Mouse (Mus musculus) left cerebral cortex, postnatal 14 days (tissue): Measurements from ENCODE around the gene Atox1. TPM values are rescaled to one million over a fixed set of nuclear protein-coding genes. Genes with fewer than 3 reads are reported as not detected.
"Not testable (repeated sequence)": the region's sequence is repeated elsewhere in the genome, so short reads cannot be mapped to it uniquely, and the experiment has no call there.

ENCODE experiments used
- DNase-seq, 2 experiments: peaks; one replicate each; pipeline ENCODE4 v3.0.0; 2021 to 2022; ENCODE audit warnings: low spot score in 2 of 2, mixed read lengths in 1 of 2
- intact Hi-C: fragments of 180-260 bp; cut with DNase I; formaldehyde crosslinking; loops from one replicate; pipeline ENCODE4 v1.15.1; 2025
- total RNA-seq, 2 experiments: library from RNA; stranded (reverse); gene quantifications; 2 replicates each; pipeline ENCODE4 v1.2.3; 2021

Gene Atox1
- total RNA-seq, 2 experiments from 2014 or later: 123 to 140 TPM

DNA sequence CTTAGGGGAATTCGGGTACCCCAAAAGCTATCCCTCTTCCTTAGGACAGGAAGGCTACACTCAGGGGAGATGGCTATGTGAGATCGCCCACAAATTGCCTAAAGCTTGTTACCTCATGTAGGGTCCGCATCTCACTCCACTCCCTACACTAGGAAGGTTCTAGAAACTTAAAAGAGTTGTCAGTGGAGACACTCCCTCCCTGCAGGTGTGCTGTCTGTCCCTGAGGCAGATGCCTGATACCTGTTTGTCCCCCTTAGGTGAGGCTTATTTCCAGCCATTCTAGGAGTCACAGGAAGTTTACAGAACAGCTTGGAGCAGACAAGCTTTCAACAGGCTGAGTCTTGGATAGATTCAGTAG is 42.4 kb downstream of the Atox1 start:
- DNase-seq: no peak
- intact Hi-C loops: no loop called here

- intact Hi-C loops: no loop called here
- peak in 1 of 2 experiments; percentile 39 for DNase-seq
Measured at GRCm38 (mm10) chr11:55417898-55418703, 42.9 kb downstream of the Atox1 start.

DNA sequence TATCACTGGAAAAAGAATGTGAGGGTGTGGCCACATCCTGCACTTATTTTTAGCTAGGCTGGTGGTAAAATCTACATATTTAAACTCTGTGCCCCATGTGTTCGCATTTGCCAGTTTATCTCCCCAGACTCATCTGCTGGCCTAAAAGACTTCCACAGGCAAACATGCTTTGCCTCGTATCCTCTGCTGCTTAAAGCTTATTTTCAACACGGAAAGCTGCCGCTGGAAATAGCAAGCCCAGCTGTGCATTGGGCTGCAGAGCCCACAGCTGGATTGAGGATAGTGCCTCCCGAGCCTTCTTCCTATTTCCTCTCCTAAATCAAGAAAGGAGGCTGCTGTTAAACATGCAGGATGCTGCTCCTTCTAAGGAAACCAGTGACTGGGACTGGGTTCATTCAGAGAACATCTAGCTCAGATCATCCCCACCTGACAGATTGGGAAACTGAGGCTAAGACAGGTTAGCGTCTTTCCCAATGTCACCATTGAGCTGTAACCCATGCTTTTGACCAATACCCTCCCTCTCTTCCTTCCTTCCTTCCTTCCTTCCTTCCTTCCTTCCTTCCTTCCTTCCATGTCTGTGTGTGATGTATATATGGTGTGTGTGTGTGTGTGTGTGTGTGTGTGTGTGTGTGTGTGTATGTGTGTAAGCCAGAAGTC is 44.3 kb downstream of the Atox1 start:
- intact Hi-C loops: no loop called here
- DNase-seq: no peak

- intact Hi-C loops, DNase-seq: not testable (repeated sequence)
Measured at GRCm38 (mm10) chr11:55415731-55416130, 45.3 kb downstream of the Atox1 start.

- no peak for DNase-seq
- intact Hi-C loops: no loop called here
Measured at GRCm38 (mm10) chr11:55415036-55415704, 45.9 kb downstream of the Atox1 start.

DNA sequence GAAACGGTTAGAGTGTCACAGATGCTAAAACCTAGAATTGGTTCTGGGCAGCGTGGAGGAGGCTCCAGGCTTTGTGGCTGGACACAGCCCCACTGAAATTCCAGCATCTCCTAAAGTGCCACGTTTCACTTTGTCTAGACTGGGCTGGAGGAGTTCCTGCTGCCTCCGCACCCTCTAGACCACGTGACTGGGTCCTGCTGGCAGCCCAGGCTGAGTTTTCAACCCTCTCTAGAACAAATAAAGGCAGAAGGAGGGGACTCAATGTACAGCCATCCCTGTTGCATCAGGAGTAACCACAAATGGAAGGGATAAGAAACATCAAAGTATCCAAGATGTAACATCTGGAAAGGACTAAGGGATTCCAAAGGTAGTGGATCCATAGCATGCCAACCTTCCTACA is 46.7 kb downstream of the Atox1 start:
- intact Hi-C loops: no loop called here
- no peak for DNase-seq

- intact Hi-C loops: no loop called here
- DNase-seq: no peak
Measured at GRCm38 (mm10) chr11:55413416-55413796, 47.6 kb downstream of the Atox1 start.

DNA sequence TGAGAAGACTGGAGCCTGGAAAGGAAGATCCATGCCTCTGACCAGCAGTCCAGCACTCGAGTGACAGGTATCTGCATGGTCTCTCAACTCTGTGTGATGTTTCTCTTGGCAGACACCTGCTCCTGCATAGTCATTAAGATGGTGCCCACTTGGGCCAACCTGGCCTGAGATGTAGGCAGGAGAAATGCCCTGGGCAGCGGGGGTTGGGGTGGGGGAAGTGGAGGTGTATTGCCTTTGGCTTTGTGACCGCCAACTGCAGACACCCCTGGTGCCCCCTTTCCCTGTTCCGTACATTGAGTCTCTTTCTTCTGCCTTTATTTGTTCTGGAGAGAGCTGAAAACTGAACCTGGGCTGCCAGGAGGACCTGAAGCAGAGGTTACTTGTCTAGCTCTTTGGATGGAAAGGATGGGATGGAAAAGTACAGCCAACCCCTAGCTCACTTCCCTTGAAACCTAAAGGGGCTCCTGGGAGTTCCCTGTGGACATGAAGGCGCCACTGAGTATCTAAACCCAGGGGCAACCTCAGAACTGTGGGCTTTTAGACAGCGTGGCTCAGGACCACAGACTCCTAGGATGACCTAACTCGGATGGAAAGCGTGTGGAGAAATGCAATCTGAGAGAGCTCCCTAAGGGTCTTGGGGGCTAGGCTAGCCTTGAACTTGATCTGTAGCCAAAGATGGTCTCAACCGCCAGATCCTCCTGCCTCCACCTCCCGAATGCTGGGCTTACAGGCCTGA is 48.2 kb downstream of the Atox1 start:
- DNase-seq: no peak
- intact Hi-C loops: no loop called here

DNA sequence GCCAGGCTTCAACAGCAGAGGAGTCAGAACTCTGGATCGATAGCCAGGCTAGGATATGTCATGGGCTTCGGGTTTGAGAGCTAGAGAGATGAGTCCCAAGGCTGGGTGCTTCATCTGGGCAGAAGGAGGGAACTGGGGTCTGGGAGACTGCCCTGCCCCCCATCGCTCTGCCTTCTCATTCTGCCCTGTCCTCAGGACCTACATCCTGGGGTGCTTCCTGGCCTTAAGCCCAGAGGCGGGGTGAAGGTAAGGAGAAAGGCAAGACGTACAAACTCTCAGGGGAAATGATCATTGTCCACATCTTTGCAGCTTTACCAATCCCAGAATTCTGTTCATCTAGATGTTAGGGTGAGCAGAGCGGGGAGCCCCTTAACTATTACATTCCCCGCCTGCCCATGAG is 49.0 kb downstream of the Atox1 start:
- intact Hi-C loops: no loop called here
- DNase-seq: no peak

DNA sequence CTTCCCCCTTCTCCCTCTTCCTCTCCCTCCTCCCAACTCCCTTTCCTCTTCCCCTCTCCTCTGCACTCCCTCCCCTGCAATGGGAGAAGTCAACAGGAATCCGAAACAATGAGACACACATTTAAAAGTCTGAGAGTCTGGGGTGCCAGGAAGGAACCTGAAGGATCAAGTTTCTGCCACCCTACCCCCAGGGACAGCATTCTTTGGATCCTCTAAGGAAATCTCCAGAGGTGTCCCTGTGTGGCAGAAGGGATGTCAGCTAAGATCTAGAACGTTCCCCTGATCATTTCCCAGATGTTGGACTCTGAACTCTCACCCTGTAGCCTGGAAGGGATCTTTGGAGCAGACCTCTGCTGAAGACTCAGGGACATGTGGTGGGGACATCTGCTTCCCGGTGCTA is 50.5 kb downstream of the Atox1 start:
- no peak for DNase-seq
- intact Hi-C loops: no loop called here

DNA sequence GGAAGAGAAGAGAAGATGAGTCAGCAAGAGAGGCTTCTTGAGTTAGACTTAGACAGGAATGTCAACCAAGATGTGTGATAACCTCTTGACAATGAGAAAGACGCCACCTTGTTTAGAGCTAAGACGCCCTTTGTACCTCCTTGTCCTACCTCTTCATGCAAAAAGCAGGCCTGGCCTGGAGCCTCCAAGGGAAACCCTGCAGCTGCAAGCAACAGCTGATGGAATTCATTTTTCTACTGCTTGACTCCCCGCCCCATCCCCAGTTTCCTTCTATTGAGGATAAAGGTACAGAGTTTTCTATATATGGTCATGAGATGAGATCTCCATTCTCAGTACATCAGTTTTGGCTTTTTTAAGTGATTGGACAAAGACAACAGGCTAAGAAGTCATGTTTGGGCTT is 51.0 kb downstream of the Atox1 start:
- intact Hi-C loops: no loop called here

DNA sequence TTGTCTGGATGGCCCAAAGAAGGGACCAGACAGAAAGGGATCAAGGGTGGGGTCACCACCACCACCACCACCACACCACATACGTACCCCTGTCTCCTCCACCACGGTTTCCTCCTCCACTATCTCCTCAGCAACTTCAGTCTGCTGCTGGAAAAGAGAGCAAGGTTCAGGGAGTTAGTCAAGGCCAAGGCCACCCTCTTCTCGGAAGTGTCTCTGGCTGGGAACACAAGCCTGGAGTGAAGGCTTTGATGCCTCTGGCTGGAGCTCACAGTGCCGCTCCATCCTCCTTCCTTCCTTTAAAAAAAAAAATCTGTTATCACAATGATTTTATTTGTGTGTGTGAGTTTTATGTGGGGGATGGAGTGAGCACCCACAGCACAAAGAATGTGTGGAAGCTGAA is 53.9 kb downstream of the Atox1 start:
- intact Hi-C loops: no loop called here

More for the DNA sequence above, 51.0 kb downstream of the Atox1 start:
- no peak for DNase-seq

GRCm38 (mm10) chr11:55405601-55406469 is 55.2 kb downstream of the Atox1 start:
- intact Hi-C loops: no loop called here
- DNase-seq: no peak

More for the DNA sequence above, 53.9 kb downstream of the Atox1 start:
- no peak for DNase-seq

DNA sequence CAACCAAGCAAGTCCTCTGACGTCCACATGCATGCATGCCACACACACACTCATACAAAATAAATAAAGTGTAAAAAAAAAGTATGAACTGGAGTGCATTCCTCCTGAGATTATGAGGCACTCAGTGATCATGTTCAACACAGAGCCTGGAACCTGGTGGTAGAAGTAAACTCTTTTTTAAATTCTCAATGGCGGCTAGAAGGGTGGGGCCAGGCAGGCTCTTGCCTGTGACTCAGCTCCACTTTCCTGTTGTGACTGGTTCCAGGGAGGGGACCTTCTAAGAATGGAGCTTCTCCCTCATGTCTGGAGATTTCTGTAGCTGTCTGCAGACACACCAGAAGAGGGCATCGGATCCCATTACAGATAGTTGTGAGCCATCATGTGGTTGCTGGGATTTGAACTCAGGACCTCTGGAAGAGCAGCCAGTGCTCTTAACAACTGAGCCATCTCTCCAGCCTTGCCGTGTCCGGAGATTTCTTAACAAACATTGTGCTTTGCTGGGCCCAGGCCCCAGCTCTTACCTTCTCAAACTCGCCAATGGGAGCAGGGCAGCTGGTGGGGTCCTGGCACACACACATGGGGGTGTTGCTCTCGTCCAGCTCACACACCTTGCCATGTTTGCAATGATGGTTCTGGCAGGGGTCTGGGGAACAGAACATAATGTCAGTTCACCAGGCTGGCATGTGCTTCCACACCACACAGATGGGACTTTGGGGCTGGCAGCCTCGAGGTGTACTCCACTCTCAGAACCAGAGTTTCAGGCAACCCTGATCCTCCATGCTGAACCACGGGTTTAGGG is 56.2 kb downstream of the Atox1 start:
- DNase-seq: no peak

GRCm38 (mm10) chr11:55400863-55401262 is 60.2 kb downstream of the Atox1 start:
- intact Hi-C loops: no loop called here
- no peak for DNase-seq

More for the DNA sequence above, 56.2 kb downstream of the Atox1 start:
- intact Hi-C loops: no loop called here

GRCm38 (mm10) chr11:55398371-55398770 is 62.7 kb downstream of the Atox1 start:
- intact Hi-C loops: no loop called here
- DNase-seq: no peak

- DNase-seq: no peak
- intact Hi-C loops: no loop called here
Measured at GRCm38 (mm10) chr11:55397441-55397840, 63.6 kb downstream of the Atox1 start.

DNA sequence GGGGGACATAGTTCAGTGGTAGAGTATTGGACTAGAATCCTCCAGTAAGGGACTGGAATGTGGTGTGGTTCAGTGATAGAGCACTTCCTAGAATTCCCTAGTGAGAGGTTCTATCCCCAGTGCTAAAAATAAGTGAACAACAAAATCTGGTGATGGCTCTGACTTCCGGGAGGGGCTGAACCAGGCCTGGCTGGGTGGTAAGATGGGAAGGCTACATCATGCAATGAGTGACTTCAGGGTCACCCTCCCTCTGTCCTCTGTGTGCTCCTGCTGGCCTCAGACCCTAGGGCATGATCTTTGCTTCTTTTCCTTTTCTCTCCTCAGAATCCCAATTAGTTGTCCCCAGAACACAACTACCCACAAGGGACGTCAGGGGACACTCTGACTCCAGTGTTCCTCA is 64.0 kb downstream of the Atox1 start:
- DNase-seq: no peak
- intact Hi-C loops: no loop called here
